Mouse (Mus musculus) thymus, postnatal 10 days (tissue): ENCODE results near the gene Gpr149.

Source experiments
- DNase-seq, 2 experiments: peaks; one replicate each; pipeline ENCODE4 v3.0.0; 2021; ENCODE audit warnings: low spot score in 2 of 2

The Gpr149 gene

DNA sequence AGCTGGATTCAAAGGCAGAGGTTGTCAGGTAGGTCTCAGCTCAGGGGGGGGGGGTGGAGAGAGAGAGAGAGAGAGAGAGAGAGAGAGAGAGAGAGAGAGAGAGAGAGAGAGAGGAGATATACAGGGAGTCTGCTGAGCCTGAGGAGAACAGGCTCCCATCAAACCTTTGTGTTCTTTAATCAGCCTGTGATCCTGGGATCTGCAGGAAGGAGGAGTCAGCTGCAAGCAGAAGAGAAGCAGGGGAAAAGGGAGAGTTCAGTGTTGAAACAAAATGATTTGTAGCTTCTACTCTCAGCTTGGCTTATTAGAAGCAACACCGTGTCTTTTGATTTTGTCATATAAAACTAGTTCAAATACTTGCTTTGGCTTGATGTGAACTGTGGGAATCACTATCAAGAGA lies at the start of gene Gpr149:
Gpr149 (minus strand) TSS at position 168 of the 400 bp plus-strand sequence.
- DNase-seq = no peak

DNA sequence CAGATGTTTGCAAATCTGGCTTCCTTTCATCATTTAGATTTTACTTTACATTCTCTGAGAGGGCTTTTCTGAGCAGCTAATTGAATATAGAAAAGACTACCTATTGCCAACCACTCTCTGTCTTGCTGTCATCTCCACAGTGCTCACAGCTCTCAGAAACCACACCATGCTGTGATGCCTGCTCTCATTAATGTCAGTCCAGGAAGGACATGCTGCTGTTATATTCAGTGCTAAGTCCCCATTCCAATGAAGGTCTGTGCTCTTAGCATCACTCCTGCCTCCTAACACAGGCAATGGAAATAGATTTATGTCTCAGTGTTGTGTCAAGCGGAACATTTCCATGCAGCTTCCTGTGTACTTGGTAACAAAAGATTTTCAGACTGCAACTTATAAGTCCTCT lies 45.6 kb upstream of the Gpr149 start:
- no peak for DNase-seq

DNA sequence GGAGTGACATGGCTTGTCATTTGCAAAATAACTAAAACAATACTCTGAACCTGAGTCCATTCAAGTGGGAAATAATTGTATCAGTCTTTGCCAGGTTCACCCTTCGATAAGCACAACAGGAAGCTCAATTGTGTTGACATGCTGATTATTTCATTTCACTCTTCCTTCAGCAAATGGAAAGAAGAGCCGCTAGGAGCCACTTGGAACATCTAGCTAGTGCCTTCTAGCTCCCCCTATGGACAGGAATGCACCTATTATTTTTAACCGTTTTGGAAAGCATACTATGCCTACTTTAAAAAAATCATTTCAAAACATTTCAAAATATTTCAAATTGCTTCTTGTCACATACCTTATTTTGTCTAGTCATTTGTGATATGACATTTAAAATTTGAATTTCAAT lies 5.9 kb upstream of the Gpr149 start:
- DNase-seq = no peak

DNA sequence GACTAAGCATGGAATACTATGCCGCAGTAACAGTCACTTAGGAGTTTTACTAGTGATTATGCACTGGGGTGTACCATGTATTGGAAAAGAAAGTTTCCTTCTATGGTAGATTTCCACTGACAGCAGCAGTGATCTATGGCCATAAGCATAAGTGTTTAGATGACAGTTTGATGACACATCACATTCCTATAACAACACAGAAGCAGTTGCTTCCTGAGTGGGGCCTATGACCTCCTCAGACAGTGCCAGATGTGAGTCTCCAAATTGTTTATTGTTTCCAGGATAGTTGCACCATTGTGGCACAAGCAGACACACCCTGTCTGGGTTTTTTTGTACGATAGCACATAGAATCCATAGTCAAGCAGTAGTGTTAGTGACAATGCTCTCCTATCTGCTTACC lies 991 bp upstream of the Gpr149 start:
- no peak for DNase-seq

DNA sequence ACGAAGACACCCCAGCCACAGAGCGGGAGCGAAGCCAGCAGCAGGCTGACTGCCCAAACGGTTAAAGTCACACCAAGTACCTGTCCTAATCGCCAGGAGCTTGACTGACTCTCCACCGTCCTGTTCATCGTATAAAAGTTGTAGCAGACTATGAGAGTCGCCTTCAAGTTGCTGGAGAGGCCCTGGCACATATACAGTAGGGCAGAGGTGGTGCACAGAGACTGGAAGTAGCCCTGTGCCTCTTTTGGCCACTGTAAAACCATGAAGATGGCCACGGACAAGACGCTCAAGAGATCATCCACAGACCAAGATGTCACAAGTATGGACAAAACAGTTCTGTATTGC lies 921 bp downstream of the Gpr149 start:
- DNase-seq = no peak

DNA sequence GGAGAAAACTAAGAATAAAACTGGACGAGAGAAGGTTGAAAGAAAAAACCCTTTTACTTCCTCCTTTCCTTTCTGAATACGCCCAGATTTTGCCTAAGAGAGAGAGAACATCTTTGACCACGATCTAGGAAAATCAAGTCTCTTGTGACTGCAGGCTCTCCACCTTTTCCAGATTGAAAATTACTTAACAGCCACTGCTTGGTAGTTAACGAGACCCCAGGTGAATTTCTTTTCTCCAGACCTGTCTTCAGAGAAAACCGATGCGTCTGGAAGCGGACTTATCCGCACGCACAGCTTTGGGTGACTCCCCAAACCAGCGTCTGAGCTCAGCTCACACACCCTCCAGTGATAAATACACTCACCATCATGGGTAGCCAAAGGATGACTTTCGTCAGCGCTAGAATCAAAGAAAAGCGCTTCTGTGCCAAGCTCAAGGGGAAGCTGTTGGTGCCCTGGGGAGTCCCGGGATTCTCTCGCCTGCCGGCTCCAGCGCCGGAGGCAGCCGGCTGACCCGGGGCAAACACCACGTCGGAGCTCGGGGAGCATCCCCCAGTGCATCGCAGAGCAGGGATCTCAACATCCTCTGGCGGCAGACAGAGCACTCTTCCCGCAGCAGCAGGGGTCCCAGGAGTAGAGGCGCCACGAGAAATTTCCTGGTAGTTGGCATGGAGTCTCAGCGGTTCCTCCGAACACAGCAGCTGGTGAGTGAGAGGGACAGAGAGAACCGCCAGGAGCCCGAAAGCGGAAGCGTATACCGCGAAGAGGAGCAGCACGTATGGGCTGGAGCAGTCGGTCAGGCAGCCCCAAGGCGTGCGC lies 1.5 kb downstream of the Gpr149 start:
- DNase-seq = no peak

DNA sequence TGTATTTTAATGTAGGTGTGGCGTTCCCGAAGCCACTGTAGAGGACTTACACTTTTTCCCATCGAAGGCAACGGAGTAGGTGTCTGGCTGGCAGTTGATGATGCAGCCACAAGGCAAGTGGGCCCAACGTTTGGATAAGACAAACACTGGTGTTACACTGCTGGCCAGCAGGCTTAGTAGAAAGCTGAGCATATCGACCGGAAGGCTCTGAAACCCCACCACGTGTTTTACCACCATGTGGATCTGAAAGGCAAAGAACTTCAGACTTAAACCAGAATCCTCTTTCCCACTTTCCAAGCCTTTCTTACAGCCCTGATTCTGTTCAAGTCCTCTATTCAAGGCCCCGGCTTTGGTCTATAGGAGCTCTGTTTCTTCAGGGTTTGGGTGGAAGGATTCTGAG lies 2.5 kb downstream of the Gpr149 start:
- no peak for DNase-seq

DNA sequence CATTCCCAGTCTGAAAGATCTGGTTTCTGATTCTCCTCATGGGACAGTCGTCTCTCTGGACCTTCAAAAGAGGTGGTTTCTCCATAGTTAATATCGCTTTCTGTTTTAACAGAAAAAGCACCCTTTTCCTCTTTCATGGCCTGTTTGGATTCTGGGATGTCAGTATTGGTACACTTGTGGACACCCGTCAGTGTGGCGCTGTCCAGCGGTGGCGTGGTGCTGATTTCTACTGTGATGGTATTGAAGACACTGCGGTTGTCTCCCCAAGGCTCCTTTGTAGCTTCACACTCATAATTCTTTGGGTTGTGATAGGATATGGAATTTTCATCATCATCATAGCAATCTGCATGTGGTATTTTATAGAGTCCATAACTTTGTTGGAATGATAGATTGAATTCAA lies 10.1 kb downstream of the Gpr149 start:
- DNase-seq = no peak

DNA sequence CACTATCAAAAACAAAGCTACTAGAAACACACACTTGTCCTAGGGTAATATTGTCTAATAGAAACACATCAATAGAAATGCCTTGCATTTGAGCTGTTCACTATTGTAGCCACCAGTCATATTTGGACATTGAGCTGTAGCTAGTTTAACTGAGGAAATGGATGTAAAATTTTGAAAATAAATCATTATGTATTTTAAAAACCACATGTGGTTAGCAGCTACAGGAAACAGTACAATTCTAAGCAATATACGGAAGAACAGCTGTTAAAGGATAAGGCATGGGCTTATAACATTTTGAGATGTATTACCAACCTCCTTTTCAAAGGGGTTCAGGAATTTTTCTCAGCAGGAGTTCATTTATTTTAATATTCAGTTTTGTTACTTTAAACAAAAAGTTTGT lies 19.9 kb downstream of the Gpr149 start:
- DNase-seq = no peak

DNA sequence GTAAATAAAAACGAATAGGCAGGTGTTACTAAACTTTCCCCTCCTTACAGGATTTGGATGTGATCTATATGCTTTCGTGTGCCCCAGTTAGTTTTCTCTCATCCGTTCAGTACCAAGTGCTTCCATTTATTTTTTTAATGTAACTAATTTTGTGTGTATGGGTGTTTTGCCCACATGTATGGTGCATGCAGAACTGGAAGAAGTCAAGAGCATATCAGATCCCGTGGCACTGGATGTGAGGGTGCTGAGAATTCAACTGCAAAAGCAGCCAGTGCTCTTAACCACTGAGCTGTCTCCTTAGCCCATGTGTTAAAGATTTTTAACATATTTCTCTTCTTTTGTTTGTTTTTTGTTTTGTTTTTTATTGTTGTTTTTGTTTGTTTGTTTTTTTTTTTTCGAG lies 77.3 kb downstream of the Gpr149 start:
- DNase-seq = no peak

DNA sequence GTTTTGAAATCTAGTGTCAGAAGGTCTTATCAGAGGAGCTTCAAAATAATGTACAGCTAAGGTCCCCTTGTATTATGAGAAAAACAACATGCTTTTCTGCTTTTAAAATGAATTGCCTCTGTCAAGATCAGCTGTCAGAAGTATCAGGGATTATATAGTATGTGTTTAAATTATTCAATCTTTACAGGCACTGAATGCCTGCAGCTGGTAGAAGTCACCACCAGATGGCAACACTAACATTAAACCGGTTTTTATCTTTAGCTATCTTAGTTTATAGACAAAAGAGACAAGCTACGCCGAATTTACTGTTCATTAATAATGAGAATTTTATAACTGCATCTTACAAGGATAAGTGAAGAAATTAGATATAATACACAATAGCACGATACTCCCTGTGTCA lies 77.8 kb downstream of the Gpr149 start:
- DNase-seq = no peak

DNA sequence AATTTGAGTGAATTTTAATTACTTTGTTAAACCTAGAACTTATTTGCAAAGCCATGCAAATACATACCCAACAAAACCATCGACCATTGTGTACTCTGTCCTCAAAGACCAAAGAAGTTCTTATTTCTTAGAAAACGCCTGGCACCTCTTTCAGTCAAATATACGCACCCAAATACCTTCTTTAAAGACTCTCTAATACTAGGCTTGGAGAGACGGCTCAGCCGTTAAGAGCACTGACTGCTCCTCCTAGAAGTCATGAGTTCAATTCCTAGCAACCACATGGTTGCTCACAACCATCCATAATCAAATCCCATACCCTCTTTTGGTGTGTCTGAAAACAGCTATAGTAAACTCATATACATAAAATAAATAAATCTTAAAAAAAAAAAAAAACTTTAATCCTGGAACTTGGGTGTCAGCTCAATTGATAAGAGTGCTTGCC lies 97.7 kb downstream of the Gpr149 start:
- DNase-seq = no peak

DNA sequence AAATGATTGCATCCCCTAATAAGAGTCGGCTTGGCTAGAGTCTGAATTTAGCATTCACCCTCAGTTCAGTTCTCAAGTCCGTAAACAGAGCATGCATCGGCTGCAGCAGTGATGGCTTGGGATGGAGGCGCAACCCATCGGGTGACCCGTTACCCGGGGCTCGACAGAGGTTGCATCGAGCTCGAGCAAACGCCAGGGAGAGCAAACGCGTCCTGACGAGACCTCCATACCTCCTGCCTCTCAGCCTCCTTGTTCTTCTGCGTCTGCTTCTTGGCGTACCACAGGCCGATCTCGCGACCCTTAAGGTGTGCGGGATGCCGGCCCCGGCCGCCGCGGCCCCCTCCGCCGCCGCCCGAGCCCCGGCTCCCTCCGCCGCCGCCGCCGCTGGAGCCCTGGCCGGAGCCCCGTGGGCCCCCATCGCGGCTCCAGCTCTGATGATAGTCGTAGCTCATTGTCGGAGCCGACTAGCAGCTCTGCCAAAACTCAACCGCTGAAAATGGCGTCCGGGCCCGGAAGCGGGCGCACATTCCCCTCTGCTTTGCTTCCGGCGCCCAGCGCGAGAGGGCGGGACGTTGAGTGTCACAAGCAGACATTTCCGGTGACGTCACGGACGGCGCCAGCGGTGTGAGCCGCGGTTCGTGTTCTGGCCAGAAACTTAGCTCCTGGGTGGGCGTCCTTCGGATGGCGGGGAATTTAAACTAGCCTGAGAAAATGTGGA lies 98.3 kb downstream of the Gpr149 start, which contains the start of gene Dhx36:
Dhx36 (minus strand) TSS at position 517 of the 718 bp plus-strand sequence.
- DNase-seq = peak; percentile 92 to 96

DNA sequence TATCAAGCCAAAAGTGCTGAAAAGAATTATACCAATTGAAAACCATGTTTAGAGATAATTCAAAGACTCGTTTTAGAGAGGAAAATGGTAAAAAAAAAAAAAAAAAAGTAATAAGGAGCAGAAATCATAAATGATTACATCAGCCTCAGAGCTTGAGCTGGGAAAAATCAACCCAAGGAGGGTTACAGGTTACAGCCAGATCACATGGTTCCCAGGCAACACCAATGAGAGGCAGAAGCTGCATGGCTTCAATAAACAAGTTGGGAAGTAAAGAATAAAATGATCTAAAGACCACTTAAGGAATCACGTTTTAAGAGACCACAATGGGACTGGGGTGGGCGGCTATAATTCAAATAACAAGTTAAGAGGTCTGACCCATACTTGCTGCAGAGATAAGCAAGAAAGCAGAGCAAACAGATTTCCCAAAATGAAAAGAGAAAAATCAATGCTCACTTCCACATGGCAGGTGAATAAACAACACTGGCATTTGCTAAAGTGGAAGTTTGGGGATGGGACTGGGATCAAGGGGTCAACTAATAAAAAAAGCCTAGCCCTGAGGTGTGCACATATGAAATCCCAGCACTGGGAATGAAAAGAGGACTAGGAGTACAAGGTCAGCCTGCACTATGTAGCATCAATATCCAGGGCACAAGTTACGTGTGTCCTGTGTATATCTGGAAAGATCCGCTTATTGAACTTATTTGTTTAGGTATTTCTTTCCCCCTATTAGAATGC lies 99.6 kb downstream of the Gpr149 start:
- DNase-seq = no peak

DNA sequence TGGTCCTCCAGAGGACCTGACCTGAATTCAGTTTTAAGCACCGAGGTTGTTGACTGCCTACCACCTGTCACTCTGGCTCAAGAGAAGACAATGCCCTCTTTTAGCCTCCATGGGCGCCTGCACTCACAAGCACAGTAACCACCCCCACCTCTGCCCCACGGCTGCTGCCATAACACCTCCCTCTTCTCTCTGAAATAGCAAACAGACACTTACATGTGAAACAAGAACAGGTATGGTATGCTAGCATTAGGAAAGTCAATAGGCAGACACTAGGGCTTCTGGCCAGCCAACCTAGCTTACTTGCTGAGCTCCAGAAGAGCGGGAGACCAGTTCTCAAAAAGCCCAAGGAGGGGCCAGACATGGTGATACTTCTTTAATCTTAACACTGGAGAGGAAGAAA lies 105.6 kb downstream of the Gpr149 start:
- no peak for DNase-seq

DNA sequence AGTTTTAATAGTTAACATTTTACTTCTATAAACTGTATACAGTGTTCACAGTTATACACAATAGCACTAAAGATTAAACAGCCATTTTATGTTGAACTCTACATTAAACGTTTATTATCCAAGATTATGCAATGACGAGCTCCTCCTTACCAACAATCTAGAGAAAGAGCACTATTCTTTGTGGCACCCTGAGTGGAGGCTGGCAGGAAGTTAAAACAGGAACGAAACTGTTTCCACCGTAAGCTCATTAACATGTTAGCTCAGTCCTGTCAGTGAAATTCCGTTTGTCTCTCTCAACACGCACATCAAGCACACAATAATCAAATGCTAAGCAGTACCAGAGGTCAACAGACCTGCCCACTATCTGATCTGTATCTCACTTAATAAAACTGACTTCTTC lies 112.4 kb downstream of the Gpr149 start:
- DNase-seq = no peak

DNA sequence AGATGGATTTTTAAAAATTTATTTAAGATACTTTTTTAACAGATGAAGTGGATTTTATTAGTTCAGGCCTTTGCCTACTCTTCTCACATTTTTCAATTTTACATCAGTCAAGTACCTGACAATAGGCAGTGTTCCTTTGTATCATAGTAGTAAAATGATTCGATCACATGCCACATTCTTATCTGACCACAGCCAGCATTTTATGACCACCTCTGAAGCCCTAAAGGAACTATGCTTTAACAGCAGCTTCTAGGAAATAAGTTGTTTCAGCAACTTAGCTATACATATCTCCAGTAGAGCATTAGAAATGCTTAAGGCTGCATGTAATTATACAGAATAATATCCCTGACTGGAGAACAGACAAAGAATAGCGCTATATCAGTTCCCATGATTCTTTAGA lies 120.6 kb downstream of the Gpr149 start:
- no peak for DNase-seq
